Comparison of ENCODE assay signal across 7 mouse cellular contexts in the genomic region with DNA sequence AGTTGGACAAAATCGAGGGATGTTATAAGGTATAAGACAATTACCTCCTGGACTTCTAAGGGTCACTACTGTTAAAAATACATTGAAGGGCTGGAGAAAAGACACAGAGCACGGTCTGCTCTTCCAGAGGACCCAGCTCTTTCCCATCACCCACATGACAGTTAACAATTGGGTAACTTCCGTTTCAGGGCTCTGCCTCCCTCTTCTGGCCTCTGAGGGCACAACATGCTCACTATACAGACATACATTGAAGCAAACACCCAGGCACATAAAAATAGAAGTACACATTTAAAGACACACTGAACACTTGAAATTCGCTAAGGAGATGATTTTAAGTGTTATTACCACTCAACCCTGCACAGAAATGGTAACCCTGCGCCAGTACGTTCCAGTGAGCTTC. TPM values are rescaled to one million over a fixed set of nuclear protein-coding genes. Genes with fewer than 3 reads are reported as not detected.
DNase-seq lines count a peak whose midpoint lies in the region; ATAC-seq and TF ChIP-seq lines count a peak whose summit lies in the region.
"Not testable (repeated sequence)": the region's sequence is repeated elsewhere in the genome, so short reads cannot be mapped to it uniquely, and the experiment has no call there.

No protein-coding gene starts in this region.

- not testable (repeated sequence) for H3K36me3 ChIP-seq in liver, adult 2 months (ENCODE audit: control insufficient read depth, insufficient read depth, low read length); thymus, adult 2 months (ENCODE audit: control insufficient read depth, insufficient read depth, low read length)

- TF ChIP-seq POLR2A in liver, adult 2 months (IDR thresholded peaks at IDR 0.05; ENCODE audit: extremely low read depth, insufficient read depth, low read length); thymus, adult 2 months (IDR thresholded peaks at IDR 0.05; ENCODE audit: control insufficient read depth, extremely low read depth, insufficient read depth, low read length, poor library complexity): not testable (repeated sequence)

- not testable (repeated sequence) for H3K79me2 ChIP-seq in liver, adult 2 months (ENCODE audit: control insufficient read depth, insufficient read depth, low read length)

- H3K27me3 ChIP-seq in liver, adult 2 months (ENCODE audit: control insufficient read depth, insufficient read depth, low read length); thymus, adult 2 months (ENCODE audit: control insufficient read depth, insufficient read depth, low read length): not testable (repeated sequence)

- TF ChIP-seq CTCF in liver, adult 2 months (IDR thresholded peaks at IDR 0.05; ENCODE audit: low read depth, low read length), result peak; percentile 38; the same call in 1 of the 2 replicates
- TF ChIP-seq CTCF in thymus, adult 2 months (IDR thresholded peaks at IDR 0.05; ENCODE audit: borderline replicate concordance, control insufficient read depth, extremely low read depth, insufficient read depth, low read length, poor library complexity), result not testable (repeated sequence)

- H3K4me1 ChIP-seq in liver, adult 2 months (ENCODE audit: control insufficient read depth, insufficient read depth, low read length); thymus, adult 2 months (replicated peaks; ENCODE audit: control insufficient read depth, insufficient read depth, low read length): not testable (repeated sequence)

- 75% methylated on average over 6 of the region's 6 CpGs for WGBS in liver, adult 2 months
- WGBS in thymus, adult 2 months, result 92% methylated on average over 6 of the region's 6 CpGs

- not testable (repeated sequence) for H3K9ac ChIP-seq in liver, adult 2 months (ENCODE audit: low read depth, low read length)

- not testable (repeated sequence) for H3K27ac ChIP-seq in liver, adult 2 months (replicated peaks; ENCODE audit: insufficient read depth, low read depth, low read length); thymus, adult 2 months (ENCODE audit: control insufficient read depth, insufficient read depth, low read length)

- peak; percentile 63 for ATAC-seq in megakaryocyte progenitor cell, adult 5-6 weeks (replicated peaks; ENCODE audit: poor library complexity)

- DNase-seq in CD4-positive, CD25-positive, alpha-beta regulatory T cell, adult 2 months (ENCODE audit: low read depth, low spot score), result peak; percentile 43
- DNase-seq in NIH3T3 (ENCODE audit: low read depth), result peak; percentile 31
- DNase-seq in embryo, embryonic 10.5 days (ENCODE audit: low spot score), result peak; percentile 14
- DNase-seq in induced T-regulatory cell, adult 2 months (ENCODE audit: low read depth), result peak; percentile 57
- DNase-seq in liver, adult 2 months (ENCODE audit: extremely low read depth, low read depth, low spot score), result not testable (repeated sequence)
- peak; percentile 40 for DNase-seq in thymus, adult 2 months

- not testable (repeated sequence) for H3K4me3 ChIP-seq in liver, adult 2 months (ENCODE audit: insufficient read depth, low read depth, low read length); thymus, adult 2 months (ENCODE audit: control insufficient read depth, insufficient read depth, low read length)

RNA-seq across cellular contexts. Expression of a gene that starts 22.5 kb away (rescaled TPM):
- total RNA-seq in liver, adult 2 months (2014; rRNA removed), result 250 and 268 TPM in 2 replicates
- 146 and 159 TPM in 2 replicates for polyA plus RNA-seq in liver, adult 2 months (2012; rRNA removed)
- 612 and 668 TPM in 2 replicates for total RNA-seq in megakaryocyte progenitor cell, adult 5-6 weeks (2015)
- 469 and 501 TPM in 2 replicates for total RNA-seq in megakaryocyte progenitor cell, adult 5-6 weeks (2017)
- 176 and 216 TPM in 2 replicates for polyA plus RNA-seq in thymus, adult 2 months (2012; rRNA removed)
